ENCODE assay signal across 31 mouse cellular contexts in genomic region chr2:9939250-9939649, GRCm38 (mm10). TPM values are rescaled to one million over a fixed set of nuclear protein-coding genes. Genes with fewer than 3 reads are reported as not detected.
A peak's percentile ranks its signal among the peaks of the same experiment; 100 is the strongest.
DNase-seq lines count a peak whose midpoint lies in the region; ATAC-seq and TF ChIP-seq lines count a peak whose summit lies in the region.
"Had no signal": no experiment of that assay in that cellular context is flagged by ENCODE, and none has a peak within 500 bp of the region (broad histone marks: within the 10 kb centered on the region; RNA-seq: fewer than 3 reads in every experiment).

No protein-coding gene starts in this region.

- H3K27me3 ChIP-seq in liver, embryonic 13.5 days, result no peaks in the 10 kb centered on the region
- no peaks in the 10 kb centered on the region for H3K27me3 ChIP-seq in thymus, adult 2 months (ENCODE audit: control insufficient read depth, insufficient read depth, low read length)
- H3K27me3 ChIP-seq in forebrain, embryonic 14.5 days (replicated peaks; ENCODE audit: control insufficient read depth, insufficient read depth, low read length), result no peaks in the 10 kb centered on the region
- H3K27me3 ChIP-seq: embryonic facial prominence, embryonic 15.5 days; forebrain, embryonic 15.5 days; heart, embryonic 13.5 days; intestine, embryonic 15.5 days; limb, embryonic 13.5 days; lung, embryonic 15.5 days; megakaryocyte, embryonic 14.5 days had no signal

- TF ChIP-seq CTCF in thymus, adult 2 months (IDR thresholded peaks at IDR 0.05; ENCODE audit: borderline replicate concordance, control insufficient read depth, extremely low read depth, insufficient read depth, low read length, poor library complexity), result no peak

- H3K4me3 ChIP-seq in liver, embryonic 13.5 days (replicated peaks), result no peak overlapping the region
- H3K4me3 ChIP-seq in thymus, adult 2 months (ENCODE audit: control insufficient read depth, insufficient read depth, low read length), result no peak overlapping the region
- H3K4me3 ChIP-seq in forebrain, embryonic 14.5 days (ENCODE audit: low read depth, low read length), result no peak overlapping the region
- H3K4me3 ChIP-seq: embryonic facial prominence, embryonic 15.5 days; forebrain, embryonic 15.5 days; heart, embryonic 13.5 days; intestine, embryonic 15.5 days; limb, embryonic 13.5 days; lung, embryonic 15.5 days; megakaryocyte, embryonic 14.5 days; myocyte had no signal

- 94% methylated on average over 4 of the region's 4 CpGs for WGBS in liver, embryonic 13.5 days (ENCODE audit: insufficient replicate concordance)
- WGBS in thymus, adult 2 months, result 96% methylated on average over 4 of the region's 4 CpGs
- 91% methylated on average over 4 of the region's 4 CpGs for whole genome bisulfite sequencing in forebrain, embryonic 14.5 days

- H3K36me3 ChIP-seq in liver, embryonic 13.5 days, result peaks cover 10% of the 10 kb centered on the region
- H3K36me3 ChIP-seq in thymus, adult 2 months (ENCODE audit: control insufficient read depth, insufficient read depth, low read length), result peaks cover 6% of the 10 kb centered on the region; the same call in 1 of the 2 replicates
- 0 out of 2 replicates have a peak, but pooled peaks cover 4% of the 10 kb centered on the region for H3K36me3 ChIP-seq in forebrain, embryonic 14.5 days (ENCODE audit: control insufficient read depth, insufficient read depth, low read length)
- H3K36me3 ChIP-seq: embryonic facial prominence, embryonic 15.5 days; forebrain, embryonic 15.5 days; intestine, embryonic 15.5 days; lung, embryonic 15.5 days had no signal

- H3K27ac ChIP-seq in liver, embryonic 13.5 days, result no peak overlapping the region
- no peak overlapping the region for H3K27ac ChIP-seq in thymus, adult 2 months (ENCODE audit: control insufficient read depth, insufficient read depth, low read length)
- H3K27ac ChIP-seq in forebrain, embryonic 14.5 days (ENCODE audit: low read depth, low read length), result no peak overlapping the region
- H3K27ac ChIP-seq: embryonic facial prominence, embryonic 15.5 days; forebrain, embryonic 15.5 days; heart, embryonic 13.5 days; hindbrain, embryonic 14.5 days; intestine, embryonic 15.5 days; limb, embryonic 13.5 days; liver, embryonic 14.5 days; lung, embryonic 15.5 days had no signal

- no peaks in the 10 kb centered on the region for H3K4me1 ChIP-seq in liver, embryonic 13.5 days (replicated peaks)
- H3K4me1 ChIP-seq in thymus, adult 2 months (replicated peaks; ENCODE audit: control insufficient read depth, insufficient read depth, low read length), result no peaks in the 10 kb centered on the region
- no peaks in the 10 kb centered on the region for H3K4me1 ChIP-seq in forebrain, embryonic 14.5 days (ENCODE audit: control insufficient read depth, insufficient read depth, low read length)
- H3K4me1 ChIP-seq: embryonic facial prominence, embryonic 15.5 days; forebrain, embryonic 15.5 days; intestine, embryonic 15.5 days; limb, embryonic 13.5 days; lung, embryonic 15.5 days had no signal

- peak; percentile 20; the same call in 1 of the 2 replicates for ATAC-seq in liver, embryonic 13.5 days (ENCODE audit: low read depth)
- ATAC-seq in forebrain, embryonic 14.5 days, result no peak
- ATAC-seq: forebrain, embryonic 15.5 days; intestine, embryonic 15.5 days had no signal

- DNase-seq in heart, adult 11 months, result peak; percentile 79
- DNase-seq in heart, adult 8-10 months (ENCODE audit: low spot score), result no peak
- no peak for DNase-seq in liver, embryonic 13.5 days
- DNase-seq in liver, result no peak
- peak; percentile 9 for DNase-seq in thymus, adult 2 months
- DNase-seq in thymus, postnatal 10 days (ENCODE audit: low spot score in 2 of 2), result no peak
- DNase-seq in forebrain, embryonic 14.5 days (ENCODE audit: low spot score), result no peak
- DNase-seq: adrenal gland, postnatal 36 days; cerebellum, adult 9-10 months; gastrocnemius, postnatal 10 days; kidney, postnatal 4 days; lung, postnatal 36 days; right cerebral cortex, adult 18-20 months; right cerebral cortex, postnatal 4 days had no signal

- no peak for TF ChIP-seq POLR2A in thymus, adult 2 months (IDR thresholded peaks at IDR 0.05; ENCODE audit: control insufficient read depth, extremely low read depth, insufficient read depth, low read length, poor library complexity)

- H3K4me2 ChIP-seq in liver, embryonic 13.5 days, result no peak overlapping the region
- no peak overlapping the region for H3K4me2 ChIP-seq in forebrain, embryonic 14.5 days (ENCODE audit: low read length)
- H3K4me2 ChIP-seq: embryonic facial prominence, embryonic 15.5 days; forebrain, embryonic 15.5 days; heart, embryonic 13.5 days; hindbrain, embryonic 14.5 days; intestine, embryonic 15.5 days; limb, embryonic 13.5 days; lung, embryonic 15.5 days had no signal

- H3K9ac ChIP-seq in liver, embryonic 13.5 days, result no peak overlapping the region
- no peak overlapping the region for H3K9ac ChIP-seq in forebrain, embryonic 14.5 days (ENCODE audit: low read length)
- H3K9ac ChIP-seq: embryonic facial prominence, embryonic 15.5 days; forebrain, embryonic 15.5 days; heart, embryonic 13.5 days; hindbrain, embryonic 14.5 days; intestine, embryonic 15.5 days; limb, embryonic 13.5 days; liver, embryonic 14.5 days; lung, embryonic 15.5 days had no signal

- no peaks in the 10 kb centered on the region for H3K9me3 ChIP-seq in liver, embryonic 13.5 days (replicated peaks)
- H3K9me3 ChIP-seq in forebrain, embryonic 14.5 days (replicated peaks; ENCODE audit: control insufficient read depth, low read length), result no peaks in the 10 kb centered on the region
- H3K9me3 ChIP-seq: embryonic facial prominence, embryonic 15.5 days; forebrain, embryonic 15.5 days; heart, embryonic 13.5 days; intestine, embryonic 15.5 days; limb, embryonic 13.5 days; lung, embryonic 15.5 days; megakaryocyte, embryonic 14.5 days had no signal

RNA-seq across cellular contexts. Expression of gene Gata3, which starts 49.4 kb away (rescaled TPM):
- 1 to 10 TPM; 1.2 to 1.7 (median 1.3) TPM for total RNA-seq in heart, adult 8-10 months (2022)
- polyA plus RNA-seq in liver, embryonic 13.5 days (2015; fragmentation: Nextera tagmentation; extraction: Ambion mirVana), result 1.5 TPM in 2 replicates
- 87.2 and 126 TPM in 2 replicates for polyA plus RNA-seq in thymus, adult 2 months (2012; rRNA removed)
- 1.4 and 2.2 TPM in 2 replicates for polyA plus RNA-seq in forebrain, embryonic 14.5 days (2014; fragmentation: Nextera tagmentation; extraction: Ambion mirVana)
- total RNA-seq: granulocyte monocyte progenitor cell, adult 5-6 weeks had no signal

RNA-seq across cellular contexts. Expression of gene 9230102O04Rik, which starts 49.9 kb away (rescaled TPM):
- total RNA-seq in heart, adult 8-10 months (2022), result not detected
- polyA plus RNA-seq in liver, embryonic 13.5 days (2015; fragmentation: Nextera tagmentation; extraction: Ambion mirVana), result not detected in 2 replicates
- not detected in 2 replicates for polyA plus RNA-seq in thymus, adult 2 months (2012; rRNA removed)
- polyA plus RNA-seq in forebrain, embryonic 14.5 days (2014; fragmentation: Nextera tagmentation; extraction: Ambion mirVana), result 0.24 TPM in 1 of 2 replicates, not detected in the other
- total RNA-seq: adrenal gland, adult 18-20 months; adrenal gland, postnatal 36 days; common myeloid progenitor, adult 5-6 weeks; gastrocnemius, postnatal 10 days; granulocyte monocyte progenitor cell, adult 5-6 weeks; heart, postnatal 25 days; left cerebral cortex, postnatal 14 days had no signal
- polyA plus RNA-seq: forebrain, embryonic 15.5 days; heart, embryonic 13.5 days; intestine, embryonic 15.5 days; limb, embryonic 13.5 days; liver, embryonic 14.5 days; lung, embryonic 15.5 days; myocyte; stomach, embryonic 14.5 days had no signal

RNA-seq across cellular contexts. Expression of gene 4930412O13Rik, which starts 58.2 kb away (rescaled TPM):
- not detected for total RNA-seq in heart, adult 8-10 months (2022)
- polyA plus RNA-seq in liver, embryonic 13.5 days (2015; fragmentation: Nextera tagmentation; extraction: Ambion mirVana), result not detected in 2 replicates
- not detected in 2 replicates for polyA plus RNA-seq in thymus, adult 2 months (2012; rRNA removed)
- 0.19 TPM in 1 of 2 replicates, not detected in the other for polyA plus RNA-seq in forebrain, embryonic 14.5 days (2014; fragmentation: Nextera tagmentation; extraction: Ambion mirVana)
- total RNA-seq: common myeloid progenitor, adult 5-6 weeks; gastrocnemius, postnatal 10 days; granulocyte monocyte progenitor cell, adult 5-6 weeks; heart, postnatal 25 days; left cerebral cortex, postnatal 14 days had no signal
- polyA plus RNA-seq: forebrain, embryonic 15.5 days; intestine, embryonic 15.5 days; liver, embryonic 14.5 days; lung, embryonic 15.5 days; myocyte; neural tube, embryonic 14.5 days; stomach, embryonic 14.5 days had no signal

Comparison
In these comparisons a context has a peak if more than half of its experiments do, and no peak if none do; other contexts are left out.
1. DNase-seq: peak in heart, adult 11 months (single experiment) and thymus, adult 2 months (single experiment); none in heart, adult 8-10 months (single experiment), liver, embryonic 13.5 days (single experiment), liver (single experiment), thymus, postnatal 10 days (0 of 2) and forebrain, embryonic 14.5 days (single experiment).
2. RNA of gene Gata3, which starts 49.4 kb away (polyA plus RNA-seq): 87.2 to 126 TPM in thymus, adult 2 months; 1.5 TPM in liver, embryonic 13.5 days and 1.4 to 2.2 TPM in forebrain, embryonic 14.5 days; every median in the first group is over 10 times any median in the second.